Mouse (Mus musculus): ENCODE data around the gene Tekt5. TPM values are rescaled to one million over a fixed set of nuclear protein-coding genes. Genes with fewer than 3 reads are reported as not detected.

The Tekt5 gene
- total and polyA plus RNA-seq, 2 experiments: 0.07 to 0.09 TPM

GRCm38 (mm10) chr16:10433344-10433743 lies 38.1 kb upstream of the Tekt5 start:
- Histone ChIP-seq H3K27me3 (ENCODE audit: control insufficient read depth, insufficient read depth, low read length) (no peaks in the 10 kb centered on the region), H3K79me2 (ENCODE audit: control insufficient read depth, insufficient read depth, low read length) (no peaks in the 10 kb centered on the region), H3K27ac (replicated peaks; ENCODE audit: insufficient read depth, low read depth, low read length) (no peak overlapping the region), H3K36me3 (ENCODE audit: control insufficient read depth, insufficient read depth, low read length) (no peaks in the 10 kb centered on the region), H3K9ac (ENCODE audit: low read depth, low read length) (no peak overlapping the region), H3K4me3 (ENCODE audit: insufficient read depth, low read depth, low read length) (no peak overlapping the region), H3K4me1 (ENCODE audit: control insufficient read depth, insufficient read depth, low read length) (peaks cover 5% of the 10 kb centered on the region; the same call in 1 of the 2 replicates)
- 85% methylated on average over 5 of the region's 5 CpGs for WGBS
- no peak for TF ChIP-seq POLR2A (IDR thresholded peaks at IDR 0.05; ENCODE audit: extremely low read depth, insufficient read depth, low read length)
- TF ChIP-seq CTCF (IDR thresholded peaks at IDR 0.05; ENCODE audit: low read depth, low read length): no peak
- peak; percentile 7 for DNase-seq (ENCODE audit: extremely low read depth, low read depth, low spot score)

- no peaks in the 10 kb centered on the region for H3K36me3 ChIP-seq (ENCODE audit: control insufficient read depth, insufficient read depth, low read length)
- no peak for DNase-seq (ENCODE audit: extremely low read depth, low read depth, low spot score)
- H3K9ac ChIP-seq (ENCODE audit: low read depth, low read length): no peak overlapping the region
- no peak overlapping the region for H3K4me3 ChIP-seq (ENCODE audit: insufficient read depth, low read depth, low read length)
- no peak for TF ChIP-seq POLR2A (IDR thresholded peaks at IDR 0.05; ENCODE audit: extremely low read depth, insufficient read depth, low read length)
- TF ChIP-seq CTCF (IDR thresholded peaks at IDR 0.05; ENCODE audit: low read depth, low read length): no peak
- 86% methylated on average over 4 of the region's 4 CpGs for WGBS
- no peaks in the 10 kb centered on the region for H3K27me3 ChIP-seq (ENCODE audit: control insufficient read depth, insufficient read depth, low read length)
- no peak overlapping the region for H3K27ac ChIP-seq (replicated peaks; ENCODE audit: insufficient read depth, low read depth, low read length)
- no peaks in the 10 kb centered on the region for H3K79me2 ChIP-seq (ENCODE audit: control insufficient read depth, insufficient read depth, low read length)
- H3K4me1 ChIP-seq (ENCODE audit: control insufficient read depth, insufficient read depth, low read length): peaks cover 5% of the 10 kb centered on the region; the same call in 1 of the 2 replicates
Measured at GRCm38 (mm10) chr16:10432387-10432786, 37.1 kb upstream of the Tekt5 start.

DNA sequence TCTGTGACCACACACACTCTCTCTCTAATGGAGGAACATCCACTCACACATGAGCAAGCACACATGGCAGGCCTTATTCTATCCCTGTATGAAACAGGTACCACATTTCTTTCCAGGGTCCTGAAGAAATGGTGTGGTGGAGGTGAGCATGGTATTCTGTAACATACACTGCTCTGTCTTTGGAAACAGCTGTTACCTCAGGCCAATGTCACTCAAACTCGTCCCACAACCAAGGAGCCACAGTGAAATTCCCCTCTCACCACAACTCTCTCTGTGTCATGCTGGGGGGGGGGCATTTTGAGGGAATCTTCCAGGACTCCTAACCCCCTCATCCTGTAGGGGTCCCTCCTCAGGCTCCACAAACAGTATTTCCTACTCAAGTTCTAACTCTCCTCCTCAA lies 36.6 kb upstream of the Tekt5 start:
- Histone ChIP-seq H3K79me2 (ENCODE audit: control insufficient read depth, insufficient read depth, low read length) (no peaks in the 10 kb centered on the region), H3K36me3 (ENCODE audit: control insufficient read depth, insufficient read depth, low read length) (no peaks in the 10 kb centered on the region), H3K4me3 (ENCODE audit: insufficient read depth, low read depth, low read length) (no peak overlapping the region), H3K27ac (replicated peaks; ENCODE audit: insufficient read depth, low read depth, low read length) (no peak overlapping the region), H3K4me1 (ENCODE audit: control insufficient read depth, insufficient read depth, low read length) (peaks cover 5% of the 10 kb centered on the region; the same call in 1 of the 2 replicates), H3K27me3 (ENCODE audit: control insufficient read depth, insufficient read depth, low read length) (no peaks in the 10 kb centered on the region), H3K9ac (ENCODE audit: low read depth, low read length) (no peak overlapping the region)
- WGBS: 75% methylated on average over 1 of the region's 1 CpGs
- no peak for DNase-seq (ENCODE audit: extremely low read depth, low read depth, low spot score)
- TF ChIP-seq CTCF (IDR thresholded peaks at IDR 0.05; ENCODE audit: low read depth, low read length): no peak
- TF ChIP-seq POLR2A (IDR thresholded peaks at IDR 0.05; ENCODE audit: extremely low read depth, insufficient read depth, low read length): no peak

DNA sequence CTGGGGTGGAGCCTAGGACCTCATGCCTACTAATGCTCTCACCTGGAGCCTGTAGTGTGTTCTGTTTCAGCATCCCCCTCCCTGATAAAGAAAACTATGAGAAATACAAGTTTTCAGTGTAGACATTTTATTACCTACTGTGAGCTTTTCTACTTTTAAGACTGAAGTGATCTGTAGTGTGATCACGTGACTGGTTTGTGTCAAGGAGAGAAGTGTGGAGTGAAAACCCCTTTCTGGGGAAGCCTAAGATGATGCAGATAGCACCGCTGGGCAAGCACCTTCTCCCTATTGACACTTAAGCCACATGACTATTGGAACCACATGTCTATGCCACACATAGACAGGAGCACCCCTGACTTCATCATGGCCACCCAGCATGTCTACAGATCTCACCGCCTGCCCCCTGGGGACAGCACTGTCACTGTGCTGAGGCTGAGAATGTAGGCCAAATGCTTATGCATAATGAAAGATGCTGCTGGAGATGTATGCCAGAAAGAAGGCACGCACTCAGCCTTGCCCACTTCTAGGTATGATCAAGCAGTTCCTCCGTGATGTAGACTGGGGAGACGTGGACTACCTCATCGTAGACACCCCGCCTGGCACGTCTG lies 25.3 kb upstream of the Tekt5 start:
- no peak for DNase-seq (ENCODE audit: extremely low read depth, low read depth, low spot score)
- Histone ChIP-seq H3K9ac (ENCODE audit: low read depth, low read length) (no peak overlapping the region), H3K79me2 (ENCODE audit: control insufficient read depth, insufficient read depth, low read length) (no peaks in the 10 kb centered on the region), H3K27me3 (ENCODE audit: control insufficient read depth, insufficient read depth, low read length) (no peaks in the 10 kb centered on the region), H3K4me3 (ENCODE audit: insufficient read depth, low read depth, low read length) (no peak overlapping the region), H3K4me1 (ENCODE audit: control insufficient read depth, insufficient read depth, low read length) (no peaks in the 10 kb centered on the region), H3K27ac (replicated peaks; ENCODE audit: insufficient read depth, low read depth, low read length) (no peak overlapping the region), H3K36me3 (ENCODE audit: control insufficient read depth, insufficient read depth, low read length) (peaks cover 6% of the 10 kb centered on the region)
- WGBS: 96% methylated on average over 9 of the region's 9 CpGs
- no peak for TF ChIP-seq POLR2A (IDR thresholded peaks at IDR 0.05; ENCODE audit: extremely low read depth, insufficient read depth, low read length)
- no peak for TF ChIP-seq CTCF (IDR thresholded peaks at IDR 0.05; ENCODE audit: low read depth, low read length)

DNA sequence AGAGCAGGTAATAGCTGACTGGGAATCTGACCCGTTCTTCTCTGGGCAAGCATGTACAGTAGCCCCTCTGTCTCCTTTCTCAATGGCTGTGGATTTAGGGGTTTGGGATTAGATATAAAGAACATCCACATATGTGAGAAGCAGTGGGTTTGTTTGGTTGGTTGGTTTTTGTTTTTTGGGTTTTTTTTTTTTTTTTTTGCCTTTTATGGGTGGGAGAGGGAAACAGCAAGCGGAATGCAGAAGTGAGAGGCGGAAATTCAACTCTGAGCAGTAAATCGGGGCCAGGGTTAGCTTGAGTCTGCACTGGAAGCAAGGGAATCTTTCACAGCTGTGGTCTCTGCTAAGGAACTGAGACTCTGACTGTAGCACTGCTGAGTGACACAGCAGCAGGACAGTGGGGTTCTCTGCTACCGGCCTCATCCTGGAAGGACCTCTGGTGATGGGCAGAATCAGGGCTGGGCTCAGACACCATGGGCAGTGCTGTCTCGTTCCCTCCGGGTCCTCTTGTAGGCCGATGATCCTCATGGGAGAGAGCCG lies 22.5 kb upstream of the Tekt5 start:
- no peak overlapping the region for H3K9ac ChIP-seq (ENCODE audit: low read depth, low read length)
- DNase-seq (ENCODE audit: extremely low read depth, low read depth, low spot score): peak; percentile 36
- TF ChIP-seq CTCF (IDR thresholded peaks at IDR 0.05; ENCODE audit: low read depth, low read length) (no peak), POLR2A (IDR thresholded peaks at IDR 0.05; ENCODE audit: extremely low read depth, insufficient read depth, low read length) (no peak)
- no peaks in the 10 kb centered on the region for H3K79me2 ChIP-seq (ENCODE audit: control insufficient read depth, insufficient read depth, low read length)
- H3K36me3 ChIP-seq (ENCODE audit: control insufficient read depth, insufficient read depth, low read length): peaks cover 4% of the 10 kb centered on the region; the same call in 1 of the 2 replicates
- H3K4me1 ChIP-seq (ENCODE audit: control insufficient read depth, insufficient read depth, low read length): no peaks in the 10 kb centered on the region
- 91% methylated on average over 9 of the region's 9 CpGs for WGBS
- peak overlapping the region; percentile 42; the same call in 1 of the 2 replicates for H3K27ac ChIP-seq (replicated peaks; ENCODE audit: insufficient read depth, low read depth, low read length)
- H3K27me3 ChIP-seq (ENCODE audit: control insufficient read depth, insufficient read depth, low read length): no peaks in the 10 kb centered on the region
- no peak overlapping the region for H3K4me3 ChIP-seq (ENCODE audit: insufficient read depth, low read depth, low read length)

DNA sequence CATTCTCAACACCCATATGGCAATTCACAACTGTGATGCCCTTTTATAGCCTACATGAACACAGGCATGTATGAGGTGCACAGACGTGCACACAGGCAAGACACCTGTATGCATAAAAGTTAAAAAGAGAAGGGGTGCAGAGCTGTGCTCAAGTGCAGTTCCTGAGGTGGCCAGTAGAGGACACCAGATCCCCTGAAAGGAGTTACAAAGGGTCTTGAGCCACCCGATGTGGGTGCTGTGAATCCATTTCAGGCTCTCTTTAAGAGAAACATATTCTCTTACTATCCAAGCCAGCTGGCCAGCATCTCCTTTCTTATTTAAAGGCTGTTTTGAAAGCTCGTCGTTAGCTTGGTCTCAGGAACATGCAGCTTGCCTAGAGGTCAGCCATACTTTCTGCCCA lies 21.6 kb upstream of the Tekt5 start:
- Histone ChIP-seq H3K36me3 (ENCODE audit: control insufficient read depth, insufficient read depth, low read length) (peaks cover 2% of the 10 kb centered on the region; the same call in 1 of the 2 replicates), H3K9ac (ENCODE audit: low read depth, low read length) (no peak overlapping the region), H3K4me3 (ENCODE audit: insufficient read depth, low read depth, low read length) (no peak overlapping the region), H3K27ac (replicated peaks; ENCODE audit: insufficient read depth, low read depth, low read length) (no peak overlapping the region), H3K27me3 (ENCODE audit: control insufficient read depth, insufficient read depth, low read length) (no peaks in the 10 kb centered on the region), H3K4me1 (ENCODE audit: control insufficient read depth, insufficient read depth, low read length) (no peaks in the 10 kb centered on the region), H3K79me2 (ENCODE audit: control insufficient read depth, insufficient read depth, low read length) (no peaks in the 10 kb centered on the region)
- DNase-seq (ENCODE audit: extremely low read depth, low read depth, low spot score): no peak
- peak; percentile 72 for TF ChIP-seq CTCF (IDR thresholded peaks at IDR 0.05; ENCODE audit: low read depth, low read length)
- no peak for TF ChIP-seq POLR2A (IDR thresholded peaks at IDR 0.05; ENCODE audit: extremely low read depth, insufficient read depth, low read length)
- 97% methylated on average over 4 of the region's 4 CpGs for WGBS
